In the genomic region with DNA sequence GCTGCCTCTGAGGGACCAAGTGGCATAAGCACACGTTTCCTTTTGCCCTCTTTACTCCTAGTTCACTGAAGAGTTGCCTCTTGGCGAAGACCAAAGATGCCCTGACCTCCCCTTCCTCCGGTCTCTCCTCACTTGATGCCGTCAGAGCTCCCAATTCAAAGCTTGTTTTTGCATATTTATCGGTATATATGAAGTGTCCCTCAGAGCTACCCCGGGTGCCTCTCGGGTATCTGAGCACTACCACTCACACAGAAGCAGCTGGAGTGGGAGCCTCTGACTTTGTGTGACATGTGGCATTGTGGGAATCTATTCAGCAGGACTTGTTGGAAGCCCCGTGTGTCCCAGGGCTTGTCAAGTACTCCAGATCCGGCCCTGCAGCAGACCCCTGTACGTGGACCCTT, we compare ENCODE assay signal across 8 mouse cellular contexts. TPM values are rescaled to one million over a fixed set of nuclear protein-coding genes. Genes with fewer than 3 reads are reported as not detected.
A peak's percentile ranks its signal among the peaks of the same experiment; 100 is the strongest.
DNase-seq lines count a peak whose midpoint lies in the region; ATAC-seq and TF ChIP-seq lines count a peak whose summit lies in the region.

No protein-coding gene starts in this region.

- no peak for ATAC-seq in megakaryocyte, adult 5-6 weeks (ENCODE audit: poor library complexity, severe bottlenecking)
- ATAC-seq in hindbrain, embryonic 12.5 days (ENCODE audit: low FRiP score), result no peak
- no peak for ATAC-seq in liver, postnatal 0 days
- no peak for ATAC-seq in erythroid progenitor cell, adult 5-6 weeks (replicated peaks; ENCODE audit: low FRiP score, poor library complexity, severe bottlenecking)

- TF ChIP-seq CTCF in liver, postnatal 0 days (IDR thresholded peaks at IDR 0.05; ENCODE audit: low read depth), result no peak

- peak overlapping the region; percentile 69 for H3K4me2 ChIP-seq in hindbrain, embryonic 12.5 days (replicated peaks)
- H3K4me2 ChIP-seq in liver, postnatal 0 days (ENCODE audit: low read depth, low read length), result peak overlapping the region; percentile 97

- 18% methylated on average over 10 of the region's 10 CpGs for whole genome bisulfite sequencing in hindbrain, embryonic 12.5 days
- 10% methylated on average over 10 of the region's 10 CpGs for WGBS in liver, postnatal 0 days (ENCODE audit: insufficient replicate concordance)

- H3K4me3 ChIP-seq in megakaryocyte, embryonic 14.5 days (replicated peaks), result peak overlapping the region; percentile 92
- H3K4me3 ChIP-seq in hindbrain, embryonic 12.5 days, result peak overlapping the region; percentile 85
- H3K4me3 ChIP-seq in liver, postnatal 0 days (ENCODE audit: low read depth, low read length), result peak overlapping the region; percentile 77

- H3K9ac ChIP-seq in hindbrain, embryonic 12.5 days, result peak overlapping the region; percentile 99
- peak overlapping the region; percentile 96 for H3K9ac ChIP-seq in liver, postnatal 0 days (replicated peaks)

- peak; percentile 36 for DNase-seq in c-Kit-positive CD71-positive TER-119-positive erythroid progenitor cells, embryonic 14.5 days (ENCODE audit: low spot score)
- DNase-seq in liver, postnatal 0 days, result no peak
- no peak for DNase-seq in left cerebral cortex, adult 11 months (ENCODE audit: low spot score)
- no peak for DNase-seq in layer of hippocampus, adult 9-10 months (ENCODE audit: low spot score)

- no peak overlapping the region for H3K27ac ChIP-seq in hindbrain, embryonic 12.5 days
- H3K27ac ChIP-seq in liver, postnatal 0 days (ENCODE audit: low read depth), result peak overlapping the region; percentile 88

- H3K9me3 ChIP-seq in megakaryocyte, embryonic 14.5 days, result no peaks in the 10 kb centered on the region
- no peaks in the 10 kb centered on the region for H3K9me3 ChIP-seq in hindbrain, embryonic 12.5 days (replicated peaks)
- H3K9me3 ChIP-seq in liver, postnatal 0 days (ENCODE audit: low read length), result no peaks in the 10 kb centered on the region

- no peak for TF ChIP-seq EP300 in liver, postnatal 0 days (IDR thresholded peaks at IDR 0.05; ENCODE audit: low read depth)

- H3K4me1 ChIP-seq in megakaryocyte, embryonic 14.5 days, result peaks cover 63% of the 10 kb centered on the region
- H3K4me1 ChIP-seq in hindbrain, embryonic 12.5 days, result peaks cover 17% of the 10 kb centered on the region
- H3K4me1 ChIP-seq in liver, postnatal 0 days (ENCODE audit: insufficient read depth), result peaks cover 30% of the 10 kb centered on the region

- no peaks in the 10 kb centered on the region for H3K27me3 ChIP-seq in megakaryocyte, embryonic 14.5 days (replicated peaks)
- no peaks in the 10 kb centered on the region for H3K27me3 ChIP-seq in hindbrain, embryonic 12.5 days
- no peaks in the 10 kb centered on the region for H3K27me3 ChIP-seq in liver, postnatal 0 days (ENCODE audit: insufficient read depth, low read length)

- peaks cover 22% of the 10 kb centered on the region for H3K36me3 ChIP-seq in megakaryocyte, embryonic 14.5 days (replicated peaks; ENCODE audit: low read length)
- peaks cover 15% of the 10 kb centered on the region for H3K36me3 ChIP-seq in hindbrain, embryonic 12.5 days
- peaks cover 12% of the 10 kb centered on the region for H3K36me3 ChIP-seq in liver, postnatal 0 days (replicated peaks; ENCODE audit: insufficient read depth, low read length)

RNA-seq across cellular contexts. Expression of a gene that starts 0.6 kb away (rescaled TPM):
- 10.0 and 34.0 TPM in 2 replicates for polyA plus RNA-seq in megakaryocyte, embryonic 14.5 days (2012; ENCODE audit: insufficient read depth, low replicate concordance)
- total RNA-seq in megakaryocyte, adult 5-6 weeks (2015), result 17.8 and 23.5 TPM in 2 replicates
- total RNA-seq in megakaryocyte, adult 5-6 weeks (2017), result 30.9 and 36.7 TPM in 2 replicates
- polyA plus RNA-seq in hindbrain, embryonic 12.5 days (2016; fragmentation: Nextera tagmentation; extraction: Ambion mirVana), result 46.1 and 51.2 TPM in 2 replicates
- 8.9 and 9.1 TPM in 2 replicates for polyA plus RNA-seq in liver, postnatal 0 days (2015; fragmentation: Nextera tagmentation; extraction: Ambion mirVana)
- 13.0 and 16.3 TPM in 2 replicates for total RNA-seq in erythroid progenitor cell, adult 5-6 weeks (2015; ENCODE audit: low replicate concordance)
- total RNA-seq in erythroid progenitor cell, adult 5-6 weeks (2017; ENCODE audit: low replicate concordance), result 6.2 and 16.6 TPM in 2 replicates

RNA-seq across cellular contexts. Expression of a gene that starts 42.4 kb away (rescaled TPM):
- 3.7 TPM in 1 of 2 replicates, not detected in the other for polyA plus RNA-seq in megakaryocyte, embryonic 14.5 days (2012; ENCODE audit: insufficient read depth, low replicate concordance)
- 7.6 and 9.2 TPM in 2 replicates for total RNA-seq in megakaryocyte, adult 5-6 weeks (2015)
- 7.5 and 11.6 TPM in 2 replicates for total RNA-seq in megakaryocyte, adult 5-6 weeks (2017)
- 21.1 and 22.2 TPM in 2 replicates for polyA plus RNA-seq in hindbrain, embryonic 12.5 days (2016; fragmentation: Nextera tagmentation; extraction: Ambion mirVana)
- polyA plus RNA-seq in liver, postnatal 0 days (2015; fragmentation: Nextera tagmentation; extraction: Ambion mirVana), result 5.0 and 5.1 TPM in 2 replicates
- total RNA-seq in erythroid progenitor cell, adult 5-6 weeks (2015; ENCODE audit: low replicate concordance), result 2.5 and 6.1 TPM in 2 replicates
- 0.51 TPM in 1 of 2 replicates, not detected in the other for total RNA-seq in erythroid progenitor cell, adult 5-6 weeks (2017; ENCODE audit: low replicate concordance)
